Mouse (Mus musculus) layer of hippocampus, postnatal 10 days (tissue): ENCODE measurements around the gene Sccpdh. TPM values are rescaled to one million over a fixed set of nuclear protein-coding genes. Genes with fewer than 3 reads are reported as not detected.
A peak's percentile ranks its signal among the peaks of the same experiment; 100 is the strongest.

Experiments
- DNase-seq, 2 experiments: peaks; one replicate each; pipeline ENCODE4 v3.0.0; 2021; ENCODE audit warnings: low spot score in 2 of 2
- total RNA-seq, 2 experiments: library from RNA; stranded (reverse); gene quantifications; 2 replicates each; pipeline ENCODE4 v1.2.3; 2021

Sccpdh gene
- total RNA-seq, 2 experiments from 2014 or later = 78.3 to 82.9 TPM

GRCm38 (mm10) chr1:179731391-179731790 is 63.4 kb downstream of the Sccpdh start:
- DNase-seq = no peak

- DNase-seq = peak; percentile 79 to 80
Observed at GRCm38 (mm10) chr1:179734500-179735474, 66.8 kb downstream of the Sccpdh start.

GRCm38 (mm10) chr1:179736483-179736882 is 68.5 kb downstream of the Sccpdh start:
- no peak for DNase-seq

Other genes starting within 250 kb of the Sccpdh start
- 10 to 100 TPM; 21.8 to 26.0 TPM for gene Smyd3, start 150.2 kb upstream of the Sccpdh start, total RNA-seq
- 10 to 100 TPM; 26.6 to 27.8 TPM for gene Tfb2m, start 121.9 kb upstream of the Sccpdh start, total RNA-seq
- gene Cnst, start 121.8 kb upstream of the Sccpdh start, total RNA-seq = 10 to 100 TPM; 28.8 to 30.0 TPM
- under 1 TPM; 0.16 to 0.46 TPM for gene Kif28, start 77.1 kb downstream of the Sccpdh start, total RNA-seq
- gene Gm10518, start 135.2 kb downstream of the Sccpdh start, total RNA-seq = not detected
- gene Ahctf1, start 135.5 kb downstream of the Sccpdh start, total RNA-seq = 10 to 100 TPM; 24.6 to 34.1 TPM